In genomic region chr12:81844572-81844971, GRCm38 (mm10) we compare ENCODE assay signal across 9 mouse cellular contexts. TPM values are rescaled to one million over a fixed set of nuclear protein-coding genes. Genes with fewer than 3 reads are reported as not detected.
DNase-seq lines count a peak whose midpoint lies in the region; ATAC-seq lines count a peak whose summit lies in the region.
"Had no signal": no experiment of that assay in that cellular context is flagged by ENCODE, and none has a peak within 500 bp of the region (broad histone marks: within the 10 kb centered on the region; RNA-seq: fewer than 3 reads in every experiment).

No protein-coding gene starts in this region.

- H3K9ac ChIP-seq in heart, embryonic 11.5 days (ENCODE audit: low read depth, low read length): 0 out of 2 replicates have a peak overlapping the region, but pooled peaks have one; percentile 18
- no peak overlapping the region for H3K9ac ChIP-seq in hindbrain, embryonic 12.5 days

- no peaks in the 10 kb centered on the region for H3K9me3 ChIP-seq in heart, embryonic 11.5 days (replicated peaks; ENCODE audit: control insufficient read depth, low read length)
- H3K9me3 ChIP-seq in hindbrain, embryonic 12.5 days (replicated peaks): no peaks in the 10 kb centered on the region

- H3K27me3 ChIP-seq in heart, embryonic 11.5 days (ENCODE audit: control insufficient read depth, insufficient read depth, low read length): no peaks in the 10 kb centered on the region
- H3K27me3 ChIP-seq in hindbrain, embryonic 12.5 days: no peaks in the 10 kb centered on the region

- peaks cover 8% of the 10 kb centered on the region; the same call in 1 of the 2 replicates for H3K4me1 ChIP-seq in heart, embryonic 11.5 days (ENCODE audit: control insufficient read depth, insufficient read depth, low read length)
- peaks cover 21% of the 10 kb centered on the region for H3K4me1 ChIP-seq in hindbrain, embryonic 12.5 days

- H3K4me3 ChIP-seq in heart, embryonic 11.5 days (ENCODE audit: low read depth, low read length): peak overlapping the region; percentile 26
- no peak overlapping the region; the same call in 1 of the 2 replicates for H3K4me3 ChIP-seq in hindbrain, embryonic 12.5 days
- no peak overlapping the region for H3K4me3 ChIP-seq in macrophage (ENCODE audit: inconsistent target)

- H3K36me3 ChIP-seq in heart, embryonic 11.5 days (ENCODE audit: control insufficient read depth, insufficient read depth, low read length): no peaks in the 10 kb centered on the region
- H3K36me3 ChIP-seq in hindbrain, embryonic 12.5 days: no peaks in the 10 kb centered on the region
- H3K36me3 ChIP-seq in macrophage (ENCODE audit: inconsistent target): no peaks in the 10 kb centered on the region

- intact Hi-C loops in heart, postnatal 10 days (cut with DNase I): no loop called here

- no peak overlapping the region for H3K27ac ChIP-seq in heart, embryonic 11.5 days (ENCODE audit: low read depth, low read length)
- H3K27ac ChIP-seq in hindbrain, embryonic 12.5 days: no peak overlapping the region
- 0 out of 2 replicates have a peak overlapping the region, but pooled peaks have one; percentile 5 for H3K27ac ChIP-seq in macrophage

- no peak for ATAC-seq in heart, embryonic 11.5 days (replicated peaks; ENCODE audit: insufficient number of reproducible peaks, low FRiP score, low TSS enrichment)
- no peak for ATAC-seq in hindbrain, embryonic 12.5 days (ENCODE audit: low FRiP score)
- ATAC-seq in erythroid progenitor cell, adult 5-6 weeks (replicated peaks; ENCODE audit: low FRiP score, poor library complexity, severe bottlenecking): no peak

- no peaks in the 10 kb centered on the region for H3K79me2 ChIP-seq in macrophage (ENCODE audit: inconsistent target)

- no peak for DNase-seq in heart, postnatal 10 days
- peak; percentile 50 for DNase-seq in MEL-GATA-1-ER (ENCODE audit: extremely low read depth, low read depth)
- DNase-seq in spleen, postnatal 36 days (ENCODE audit: low spot score in 2 of 2): no peak
- no peak for DNase-seq in thymus, adult 18-20 months
- DNase-seq: thymus, adult 2 months had no signal

- 13% methylated on average over 13 of the region's 13 CpGs for WGBS in heart, embryonic 11.5 days (ENCODE audit: insufficient replicate concordance)
- 54% methylated on average over 13 of the region's 13 CpGs for WGBS in hindbrain, embryonic 12.5 days
- WGBS in macrophage (ENCODE audit: missing documents): 26% methylated on average over 13 of the region's 13 CpGs

- peak overlapping the region; percentile 66 for H3K4me2 ChIP-seq in heart, embryonic 11.5 days
- H3K4me2 ChIP-seq in hindbrain, embryonic 12.5 days (replicated peaks): peak overlapping the region; percentile 37

RNA-seq across cellular contexts. Expression of gene Pcnx, which starts 15.3 kb away (rescaled TPM):
- 13.9 and 16.2 TPM in 2 replicates for polyA plus RNA-seq in heart, embryonic 11.5 days (2014; fragmentation: Nextera tagmentation; extraction: Ambion mirVana)
- total RNA-seq in heart, postnatal 10 days (2021): 10 to 100 TPM; 79.2 to 79.6 TPM
- polyA plus RNA-seq in hindbrain, embryonic 12.5 days (2016; fragmentation: Nextera tagmentation; extraction: Ambion mirVana): 13.1 and 18.1 TPM in 2 replicates
- total RNA-seq in macrophage (2018; cell fraction: chromatin; rRNA removed): 100 to 1,000 TPM in 8 of 26 experiments, 10 to 100 TPM in 18; 43.6 to 349 (median 80.0) TPM
- total RNA-seq in macrophage (2018; cell fraction: cytosol; rRNA removed): 10 to 100 TPM; 14.0 to 49.9 (median 27.3) TPM
- 100 to 1,000 TPM in 2 of 26 experiments, 10 to 100 TPM in 24; 42.6 to 143 (median 55.0) TPM for total RNA-seq in macrophage (2018; cell fraction: nucleus; rRNA removed)
- polyA plus RNA-seq in macrophage (2018): 21.3 to 27.7 TPM (median 22.5 TPM) in 3 replicates
- 1.4 and 15.5 TPM in 2 replicates for total RNA-seq in erythroid progenitor cell, adult 5-6 weeks (2015; ENCODE audit: low replicate concordance)
- total RNA-seq in erythroid progenitor cell, adult 5-6 weeks (2017; ENCODE audit: low replicate concordance): 2.4 and 6.6 TPM in 2 replicates
